Mouse (Mus musculus): ENCODE results near the gene Incenp. TPM values are rescaled to one million over a fixed set of nuclear protein-coding genes. Genes with fewer than 3 reads are reported as not detected.

Gene Incenp
- polyA plus RNA-seq, 1 experiment from 2014 or later, result 24.3 TPM

GRCm38 (mm10) chr19:9922228-9922627, 22.9 kb upstream of the Incenp start:
- Histone ChIP-seq H3K27me3 (replicated peaks; ENCODE audit: control insufficient read depth, insufficient read depth, low read length) (no peaks in the 10 kb centered on the region), H3K27ac (ENCODE audit: low read depth, low read length) (no peak overlapping the region), H3K4me3 (ENCODE audit: low read depth, low read length) (no peak overlapping the region), H3K9me3 (ENCODE audit: control insufficient read depth) (no peaks in the 10 kb centered on the region), H3K4me1 (replicated peaks; ENCODE audit: control insufficient read depth, insufficient read depth, low read length) (no peaks in the 10 kb centered on the region), H3K36me3 (ENCODE audit: control insufficient read depth, insufficient read depth) (no peaks in the 10 kb centered on the region), H3K9ac (ENCODE audit: low read depth, low read length) (no peak overlapping the region), H3K4me2 (replicated peaks; ENCODE audit: low read depth) (no peak overlapping the region)
- ATAC-seq, result no peak
- TF ChIP-seq CTCF (IDR thresholded peaks at IDR 0.05; ENCODE audit: low read depth), result no peak
- WGBS, result 43% methylated on average over 2 of the region's 2 CpGs

DNA sequence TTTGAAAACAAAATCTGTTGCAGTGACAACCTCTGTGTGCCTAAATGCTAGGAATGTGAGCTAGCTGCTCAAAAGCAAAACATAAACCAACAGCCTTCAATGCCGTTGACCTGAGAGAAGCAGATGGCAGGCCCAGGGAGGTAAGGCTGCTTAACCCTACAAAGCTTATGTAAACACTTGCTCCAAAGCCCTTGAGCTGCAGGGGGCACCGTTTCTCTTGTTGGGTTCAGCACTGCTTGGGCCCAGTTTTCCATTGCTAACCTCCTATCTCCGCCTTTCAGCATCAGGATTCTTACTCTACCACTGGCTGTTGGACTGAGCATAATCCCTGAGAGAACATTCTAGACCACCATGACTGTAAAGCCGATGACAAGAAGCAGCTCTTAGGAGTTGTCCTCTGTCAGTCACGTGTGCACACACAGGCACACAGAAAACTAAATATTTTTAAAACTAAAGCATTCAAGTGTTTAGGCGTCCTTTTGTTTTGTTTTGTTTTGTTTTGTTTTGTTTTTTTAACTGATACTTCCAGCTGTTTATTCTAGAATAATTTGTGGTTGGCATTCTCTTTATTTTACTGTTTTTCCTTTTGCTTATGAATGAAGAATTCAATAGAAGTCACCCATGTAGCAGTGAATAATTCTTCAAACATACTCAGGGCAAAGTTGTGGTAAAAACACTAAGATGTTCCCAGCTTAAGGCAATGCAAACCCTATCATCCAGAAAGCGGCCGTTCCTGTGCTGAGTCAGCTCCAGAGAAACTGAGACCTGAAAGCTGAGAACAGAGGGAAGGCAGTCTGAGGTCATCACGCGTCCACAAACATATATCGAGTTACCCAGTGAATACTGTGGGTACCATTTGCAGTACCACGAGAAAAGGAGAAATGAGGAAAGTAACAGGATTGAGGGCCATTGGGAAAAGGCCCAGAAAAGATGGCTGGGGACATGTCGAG, 21.8 kb upstream of the Incenp start:
- H3K4me1 ChIP-seq (replicated peaks; ENCODE audit: control insufficient read depth, insufficient read depth, low read length), result no peaks in the 10 kb centered on the region
- no peaks in the 10 kb centered on the region for H3K36me3 ChIP-seq (ENCODE audit: control insufficient read depth, insufficient read depth)
- H3K27me3 ChIP-seq (replicated peaks; ENCODE audit: control insufficient read depth, insufficient read depth, low read length), result no peaks in the 10 kb centered on the region
- TF ChIP-seq CTCF (IDR thresholded peaks at IDR 0.05; ENCODE audit: low read depth), result peak; percentile 79
- ATAC-seq, result peak; percentile 39; the same call in 1 of the 2 replicates
- H3K27ac ChIP-seq (ENCODE audit: low read depth, low read length), result no peak overlapping the region
- no peaks in the 10 kb centered on the region for H3K9me3 ChIP-seq (ENCODE audit: control insufficient read depth)
- H3K9ac ChIP-seq (ENCODE audit: low read depth, low read length), result no peak overlapping the region
- no peak overlapping the region for H3K4me3 ChIP-seq (ENCODE audit: low read depth, low read length)
- WGBS, result 58% methylated on average over 13 of the region's 13 CpGs
- no peak overlapping the region for H3K4me2 ChIP-seq (replicated peaks; ENCODE audit: low read depth)

GRCm38 (mm10) chr19:9918176-9918861, 19.0 kb upstream of the Incenp start:
- no peak overlapping the region for H3K9ac ChIP-seq (ENCODE audit: low read depth, low read length)
- ATAC-seq, result no peak
- TF ChIP-seq CTCF (IDR thresholded peaks at IDR 0.05; ENCODE audit: low read depth), result no peak
- no peaks in the 10 kb centered on the region for H3K27me3 ChIP-seq (replicated peaks; ENCODE audit: control insufficient read depth, insufficient read depth, low read length)
- H3K4me2 ChIP-seq (replicated peaks; ENCODE audit: low read depth), result no peak overlapping the region
- no peaks in the 10 kb centered on the region for H3K4me1 ChIP-seq (replicated peaks; ENCODE audit: control insufficient read depth, insufficient read depth, low read length)
- H3K4me3 ChIP-seq (ENCODE audit: low read depth, low read length), result no peak overlapping the region
- 74% methylated on average over 9 of the region's 9 CpGs for WGBS
- H3K9me3 ChIP-seq (ENCODE audit: control insufficient read depth), result no peaks in the 10 kb centered on the region
- no peaks in the 10 kb centered on the region for H3K36me3 ChIP-seq (ENCODE audit: control insufficient read depth, insufficient read depth)
- H3K27ac ChIP-seq (ENCODE audit: low read depth, low read length), result no peak overlapping the region

GRCm38 (mm10) chr19:9917727-9918126, 18.4 kb upstream of the Incenp start:
- Histone ChIP-seq H3K9me3 (ENCODE audit: control insufficient read depth) (no peaks in the 10 kb centered on the region), H3K4me3 (ENCODE audit: low read depth, low read length) (no peak overlapping the region), H3K9ac (ENCODE audit: low read depth, low read length) (no peak overlapping the region), H3K36me3 (ENCODE audit: control insufficient read depth, insufficient read depth) (no peaks in the 10 kb centered on the region), H3K4me1 (replicated peaks; ENCODE audit: control insufficient read depth, insufficient read depth, low read length) (no peaks in the 10 kb centered on the region), H3K27me3 (replicated peaks; ENCODE audit: control insufficient read depth, insufficient read depth, low read length) (no peaks in the 10 kb centered on the region), H3K4me2 (replicated peaks; ENCODE audit: low read depth) (no peak overlapping the region), H3K27ac (ENCODE audit: low read depth, low read length) (no peak overlapping the region)
- ATAC-seq, result no peak
- 60% methylated on average over 4 of the region's 4 CpGs for WGBS
- no peak for TF ChIP-seq CTCF (IDR thresholded peaks at IDR 0.05; ENCODE audit: low read depth)

- no peak for ATAC-seq
- H3K9ac ChIP-seq (ENCODE audit: low read depth, low read length), result no peak overlapping the region
- no peak overlapping the region for H3K4me3 ChIP-seq (ENCODE audit: low read depth, low read length)
- 0% methylated on average over 1 of the region's 1 CpGs for WGBS
- no peak overlapping the region for H3K4me2 ChIP-seq (replicated peaks; ENCODE audit: low read depth)
- no peaks in the 10 kb centered on the region for H3K9me3 ChIP-seq (ENCODE audit: control insufficient read depth)
- no peaks in the 10 kb centered on the region for H3K36me3 ChIP-seq (ENCODE audit: control insufficient read depth, insufficient read depth)
- H3K27ac ChIP-seq (ENCODE audit: low read depth, low read length), result no peak overlapping the region
- TF ChIP-seq CTCF (IDR thresholded peaks at IDR 0.05; ENCODE audit: low read depth), result peak; percentile 96
- H3K4me1 ChIP-seq (replicated peaks; ENCODE audit: control insufficient read depth, insufficient read depth, low read length), result no peaks in the 10 kb centered on the region
- H3K27me3 ChIP-seq (replicated peaks; ENCODE audit: control insufficient read depth, insufficient read depth, low read length), result no peaks in the 10 kb centered on the region
Observed at GRCm38 (mm10) chr19:9915935-9916334, 16.6 kb upstream of the Incenp start.

- Histone ChIP-seq H3K36me3 (ENCODE audit: control insufficient read depth, insufficient read depth) (no peaks in the 10 kb centered on the region), H3K27ac (ENCODE audit: low read depth, low read length) (no peak overlapping the region), H3K4me2 (replicated peaks; ENCODE audit: low read depth) (no peak overlapping the region), H3K9me3 (ENCODE audit: control insufficient read depth) (no peaks in the 10 kb centered on the region), H3K4me1 (replicated peaks; ENCODE audit: control insufficient read depth, insufficient read depth, low read length) (no peaks in the 10 kb centered on the region), H3K27me3 (replicated peaks; ENCODE audit: control insufficient read depth, insufficient read depth, low read length) (no peaks in the 10 kb centered on the region), H3K4me3 (ENCODE audit: low read depth, low read length) (no peak overlapping the region), H3K9ac (ENCODE audit: low read depth, low read length) (no peak overlapping the region)
- TF ChIP-seq CTCF (IDR thresholded peaks at IDR 0.05; ENCODE audit: low read depth), result no peak
- WGBS, result 79% methylated on average over 3 of the region's 3 CpGs
- ATAC-seq, result no peak
Observed at GRCm38 (mm10) chr19:9914346-9914745, 15.0 kb upstream of the Incenp start.

All from intestine, postnatal 0 days (tissue).